Mouse (Mus musculus): Measurements from ENCODE around the gene Vil1.

DNA sequence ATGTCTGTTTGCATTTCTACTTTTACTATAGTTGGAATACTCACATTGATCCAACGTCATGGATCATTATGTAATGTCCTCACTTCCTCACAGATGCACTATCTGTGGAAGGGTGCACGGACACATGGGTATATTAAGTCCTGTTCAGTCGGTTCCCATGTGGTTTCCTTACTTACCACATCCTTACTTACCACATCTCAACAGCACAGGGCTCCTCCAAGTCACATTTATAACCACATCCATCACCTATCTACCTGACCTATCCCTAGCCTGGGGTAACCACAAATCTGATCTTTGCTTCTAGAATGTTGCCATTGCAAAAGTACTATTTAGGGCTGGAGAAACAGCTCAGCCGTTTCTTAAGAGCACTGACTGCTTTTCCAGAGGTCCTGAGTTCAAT lies 35.8 kb upstream of the Vil1 start:
- TF ChIP-seq POLR2A (IDR thresholded peaks at IDR 0.05; ENCODE audit: low read depth, low read length) = no peak
- TF ChIP-seq CTCF (IDR thresholded peaks at IDR 0.05; ENCODE audit: extremely low read depth, insufficient read length, insufficient replicate concordance, low read depth, low read length) = no peak

All from small intestine, adult 2 months (tissue).